10 mouse cellular contexts compared by ENCODE assay signal in the genomic region with DNA sequence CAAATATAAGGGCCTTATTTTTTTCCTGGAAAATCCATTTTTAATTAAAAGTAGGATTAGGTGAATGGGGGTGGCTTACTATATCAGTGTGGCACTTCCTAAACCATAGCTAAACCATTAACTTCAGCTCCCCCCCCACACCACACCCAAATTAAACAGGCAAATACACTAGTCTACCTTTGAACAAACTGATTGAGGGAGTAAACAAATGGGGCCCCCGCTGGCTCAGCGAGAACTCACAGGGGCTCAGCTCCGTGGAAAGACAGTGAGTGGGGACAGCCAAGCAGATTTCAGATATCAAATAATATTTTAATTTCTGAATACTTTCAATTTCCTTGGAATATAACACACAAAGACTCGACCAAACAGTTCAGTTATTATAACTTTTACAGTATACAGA. TPM values are rescaled to one million over a fixed set of nuclear protein-coding genes. Genes with fewer than 3 reads are reported as not detected.
DNase-seq lines count a peak whose midpoint lies in the region; ATAC-seq and TF ChIP-seq lines count a peak whose summit lies in the region.
"Had no signal": no experiment of that assay in that cellular context is flagged by ENCODE, and none has a peak within 500 bp of the region (broad histone marks: within the 10 kb centered on the region; RNA-seq: fewer than 3 reads in every experiment).

No protein-coding gene starts in this region.

- no peaks in the 10 kb centered on the region for H3K36me3 ChIP-seq in forebrain, embryonic 15.5 days
- H3K36me3 ChIP-seq in limb, embryonic 10.5 days: peaks cover 38% of the 10 kb centered on the region
- H3K36me3 ChIP-seq in neural tube, embryonic 14.5 days (ENCODE audit: control insufficient read depth, insufficient read depth, low read length): peaks cover 5% of the 10 kb centered on the region; the same call in 1 of the 2 replicates
- H3K36me3 ChIP-seq: G1E had no signal

- H3K4me1 ChIP-seq in forebrain, embryonic 15.5 days: peaks cover 21% of the 10 kb centered on the region; the same call in 1 of the 2 replicates
- peaks cover 87% of the 10 kb centered on the region for H3K4me1 ChIP-seq in limb, embryonic 10.5 days
- H3K4me1 ChIP-seq in neural tube, embryonic 14.5 days (ENCODE audit: control insufficient read depth, insufficient read depth, low read length): peaks cover 23% of the 10 kb centered on the region

- no peak for TF ChIP-seq CTCF in layer of hippocampus, adult 2 months (conservative IDR thresholded peaks at IDR 0.05)

- H3K9me3 ChIP-seq in forebrain, embryonic 15.5 days: no peaks in the 10 kb centered on the region
- H3K9me3 ChIP-seq in limb, embryonic 10.5 days (replicated peaks): no peaks in the 10 kb centered on the region
- H3K9me3 ChIP-seq in neural tube, embryonic 14.5 days (ENCODE audit: control insufficient read depth, low read length): no peaks in the 10 kb centered on the region

- peaks cover 66% of the 10 kb centered on the region for H3K27me3 ChIP-seq in forebrain, embryonic 15.5 days
- peaks cover 3% of the 10 kb centered on the region; the same call in 1 of the 2 replicates for H3K27me3 ChIP-seq in limb, embryonic 10.5 days (ENCODE audit: low read depth, poor library complexity, severe bottlenecking)
- H3K27me3 ChIP-seq in neural tube, embryonic 14.5 days (ENCODE audit: control insufficient read depth, insufficient read depth, low read length): no peaks in the 10 kb centered on the region

- peak overlapping the region; percentile 16 for H3K9ac ChIP-seq in forebrain, embryonic 15.5 days (replicated peaks)
- peak overlapping the region; percentile 85 for H3K9ac ChIP-seq in neural tube, embryonic 14.5 days (replicated peaks; ENCODE audit: low read depth, low read length)

- peak overlapping the region; percentile 13; the same call in 1 of the 2 replicates for H3K4me3 ChIP-seq in layer of hippocampus, adult 2 months
- H3K4me3 ChIP-seq in forebrain, embryonic 15.5 days: peak overlapping the region; percentile 53
- H3K4me3 ChIP-seq in limb, embryonic 10.5 days: peak overlapping the region; percentile 67
- H3K4me3 ChIP-seq in neural tube, embryonic 14.5 days (ENCODE audit: low read depth, low read length): peak overlapping the region; percentile 59

- H3K27ac ChIP-seq in layer of hippocampus, adult 2 months: peak overlapping the region; percentile 49
- H3K27ac ChIP-seq in forebrain, embryonic 15.5 days (replicated peaks): peak overlapping the region; percentile 48; the same call in 1 of the 2 replicates
- H3K27ac ChIP-seq in limb, embryonic 10.5 days: peak overlapping the region; percentile 99
- H3K27ac ChIP-seq in neural tube, embryonic 14.5 days (ENCODE audit: low read depth, low read length): peak overlapping the region; percentile 53; the same call in 1 of the 2 replicates

- ATAC-seq in forebrain, embryonic 15.5 days (replicated peaks): no peak
- no peak for ATAC-seq in neural tube, embryonic 14.5 days (ENCODE audit: low read depth)

- no peak for DNase-seq in layer of hippocampus, adult 2 months (ENCODE audit: low spot score in 2 of 2)
- DNase-seq in layer of hippocampus, adult 9-10 months (ENCODE audit: low spot score): no peak
- no peak for DNase-seq in limb, embryonic 10.5 days (ENCODE audit: low spot score)
- DNase-seq in spleen, adult 18-20 months: no peak
- DNase-seq in spleen, postnatal 14 days (ENCODE audit: low spot score in 2 of 2): no peak
- no peak for DNase-seq in cerebellum, adult 11-12 months
- DNase-seq: cerebellum, adult 8-10 months had no signal

- WGBS in forebrain, embryonic 15.5 days: 10% methylated on average over 4 of the region's 4 CpGs
- WGBS in limb, embryonic 10.5 days: 2% methylated on average over 4 of the region's 4 CpGs
- WGBS in neural tube, embryonic 14.5 days: 8% methylated on average over 4 of the region's 4 CpGs

- H3K4me2 ChIP-seq in forebrain, embryonic 15.5 days (replicated peaks): peak overlapping the region; percentile 72
- H3K4me2 ChIP-seq in neural tube, embryonic 14.5 days (ENCODE audit: low read depth, low read length): peak overlapping the region; percentile 71

RNA-seq across cellular contexts. Expression of a gene that starts 13.4 kb away (rescaled TPM):
- 10 to 100 TPM; 35.8 to 48.5 TPM for total RNA-seq in layer of hippocampus, adult 2 months (2021)
- 76.2 and 95.0 TPM in 2 replicates for polyA plus RNA-seq in forebrain, embryonic 15.5 days (2015; fragmentation: Nextera tagmentation; extraction: Ambion mirVana)
- 48.0 and 56.8 TPM in 2 replicates for polyA plus RNA-seq in limb, embryonic 10.5 days (2016; fragmentation: Nextera tagmentation; extraction: Ambion mirVana)
- 72.9 and 89.2 TPM in 2 replicates for polyA plus RNA-seq in neural tube, embryonic 14.5 days (2014; fragmentation: Nextera tagmentation; extraction: Ambion mirVana)
- polyA plus RNA-seq: G1E had no signal

Comparison
In these comparisons a context has a peak if more than half of its experiments do, and no peak if none do; other contexts are left out.
1. H3K27ac ChIP-seq: peak in every context shown above with its lines; median percentile 99 in limb, embryonic 10.5 days; 53 in neural tube, embryonic 14.5 days; 49 in layer of hippocampus, adult 2 months; 48 in forebrain, embryonic 15.5 days.
2. H3K4me3 ChIP-seq: peak in every context shown above with its lines; median percentile 67 in limb, embryonic 10.5 days; 59 in neural tube, embryonic 14.5 days; 53 in forebrain, embryonic 15.5 days; 13 in layer of hippocampus, adult 2 months.